9 mouse cellular contexts compared by ENCODE assay signal in genomic region chr7:102223883-102224738, GRCm38 (mm10). TPM values are rescaled to one million over a fixed set of nuclear protein-coding genes. Genes with fewer than 3 reads are reported as not detected.
A peak's percentile ranks its signal among the peaks of the same experiment; 100 is the strongest.
DNase-seq lines count a peak whose midpoint lies in the region; ATAC-seq lines count a peak whose summit lies in the region.
"Had no signal": no experiment of that assay in that cellular context is flagged by ENCODE, and none has a peak within 500 bp of the region (broad histone marks: within the 10 kb centered on the region; RNA-seq: fewer than 3 reads in every experiment).

No protein-coding gene starts in this region.

- H3K4me3 ChIP-seq in heart, embryonic 14.5 days (ENCODE audit: control insufficient read depth in 1 of 2, insufficient read depth in 1 of 2, low read depth in 1 of 2, low read length in 2 of 2), result no peak overlapping the region
- no peak overlapping the region for H3K4me3 ChIP-seq in liver, embryonic 12.5 days

- H3K27ac ChIP-seq in heart, embryonic 14.5 days (replicated peaks in 1 of 2; ENCODE audit: control insufficient read depth in 1 of 2, insufficient read depth in 1 of 2, low read depth in 2 of 2, low read length in 2 of 2), result no peak overlapping the region
- H3K27ac ChIP-seq in liver, embryonic 12.5 days, result no peak overlapping the region
- H3K27ac ChIP-seq: forebrain, embryonic 13.5 days had no signal

- peak overlapping the region; percentile 80; the same call in 1 of the 2 replicates for H3K4me2 ChIP-seq in heart, embryonic 14.5 days (ENCODE audit: low read length)
- H3K4me2 ChIP-seq in liver, embryonic 12.5 days, result 0 out of 2 replicates have a peak overlapping the region, but pooled peaks have one; percentile 93

- ATAC-seq in heart, embryonic 14.5 days (ENCODE audit: insufficient number of reproducible peaks, insufficient read depth, low FRiP score, low read depth), result no peak
- no peak for ATAC-seq in liver, embryonic 12.5 days

- 83% methylated on average over 5 of the region's 5 CpGs for WGBS in heart, embryonic 14.5 days
- 70% methylated on average over 5 of the region's 5 CpGs for WGBS in liver, embryonic 12.5 days (ENCODE audit: insufficient replicate concordance)

- no peaks in the 10 kb centered on the region for H3K27me3 ChIP-seq in heart, embryonic 14.5 days (ENCODE audit: control insufficient read depth, insufficient read depth, low read length)
- H3K27me3 ChIP-seq in liver, embryonic 12.5 days (replicated peaks), result no peaks in the 10 kb centered on the region
- H3K27me3 ChIP-seq: forebrain, embryonic 13.5 days had no signal

- no peaks in the 10 kb centered on the region for H3K9me3 ChIP-seq in heart, embryonic 14.5 days (ENCODE audit: control insufficient read depth, low read length)
- H3K9me3 ChIP-seq in liver, embryonic 12.5 days (replicated peaks), result no peaks in the 10 kb centered on the region
- H3K9me3 ChIP-seq: forebrain, embryonic 13.5 days had no signal

- peaks cover 20% of the 10 kb centered on the region for H3K36me3 ChIP-seq in heart, embryonic 14.5 days (ENCODE audit: control insufficient read depth, insufficient read depth, low read length)
- H3K36me3 ChIP-seq in liver, embryonic 12.5 days, result peaks cover 11% of the 10 kb centered on the region

- intact Hi-C loops in heart, postnatal 36 days (cut with DNase I), result loop anchor here (2.0 kb wide), 2 partner anchors 27 to 31 kb away; no protein-coding TSS in a partner anchor

- no peak overlapping the region for H3K9ac ChIP-seq in heart, embryonic 14.5 days (ENCODE audit: low read length)
- H3K9ac ChIP-seq in liver, embryonic 12.5 days, result no peak overlapping the region

- no peak for DNase-seq in heart, postnatal 36 days
- DNase-seq in right cerebral cortex, postnatal 10 days (ENCODE audit: low spot score in 2 of 2), result peak; percentile 38 to 48
- DNase-seq in right cerebral cortex, postnatal 14 days, result no peak
- DNase-seq in testis, postnatal 14 days (ENCODE audit: low spot score), result peak; percentile 65
- no peak for DNase-seq in left cerebral cortex, adult 8-10 months (ENCODE audit: low spot score in 2 of 2)
- DNase-seq in layer of hippocampus, adult 11-12 months (ENCODE audit: low spot score), result no peak

- peaks cover 5 to 6% of the 10 kb centered on the region in 2 experiments; a peak in 3 of 4 replicates for H3K4me1 ChIP-seq in heart, embryonic 14.5 days (ENCODE audit: control insufficient read depth in 2 of 2, insufficient read depth in 2 of 2, low read length in 2 of 2)
- peaks cover 28% of the 10 kb centered on the region for H3K4me1 ChIP-seq in liver, embryonic 12.5 days

RNA-seq across cellular contexts. Expression of gene Pgap2, which starts 14.1 kb away (rescaled TPM):
- polyA plus RNA-seq in heart, embryonic 14.5 days (2014; fragmentation: Nextera tagmentation; extraction: Ambion mirVana), result 63.5 and 70.1 TPM in 2 replicates
- 10 to 100 TPM; 67.3 to 73.6 TPM for total RNA-seq in heart, postnatal 36 days (2021)
- polyA plus RNA-seq in liver, embryonic 12.5 days (2016; fragmentation: Nextera tagmentation; extraction: Ambion mirVana), result 28.5 and 28.6 TPM in 2 replicates
- total RNA-seq in left cerebral cortex, adult 8-10 months (2022), result 10 to 100 TPM; 23.7 to 28.9 (median 25.5) TPM

RNA-seq across cellular contexts. Expression of gene Nup98, which starts 14.1 kb away (rescaled TPM):
- polyA plus RNA-seq in heart, embryonic 14.5 days (2014; fragmentation: Nextera tagmentation; extraction: Ambion mirVana), result 27.3 and 27.6 TPM in 2 replicates
- 10 to 100 TPM; 31.0 to 31.8 TPM for total RNA-seq in heart, postnatal 36 days (2021)
- polyA plus RNA-seq in liver, embryonic 12.5 days (2016; fragmentation: Nextera tagmentation; extraction: Ambion mirVana), result 30.4 and 31.0 TPM in 2 replicates
- total RNA-seq in left cerebral cortex, adult 8-10 months (2022), result 10 to 100 TPM; 40.7 to 43.0 (median 41.7) TPM

RNA-seq across cellular contexts. Expression of gene Rhog, which starts 31.7 kb away (rescaled TPM):
- polyA plus RNA-seq in heart, embryonic 14.5 days (2014; fragmentation: Nextera tagmentation; extraction: Ambion mirVana), result 43.8 and 46.2 TPM in 2 replicates
- total RNA-seq in heart, postnatal 36 days (2021), result 10 to 100 TPM; 24.7 to 35.3 TPM
- polyA plus RNA-seq in liver, embryonic 12.5 days (2016; fragmentation: Nextera tagmentation; extraction: Ambion mirVana), result 61.3 and 63.3 TPM in 2 replicates
- 10 to 100 TPM; 34.4 to 46.5 (median 39.2) TPM for total RNA-seq in left cerebral cortex, adult 8-10 months (2022)

RNA-seq across cellular contexts. Expression of gene Stim1, which starts 43.5 kb away (rescaled TPM):
- 13.1 and 15.0 TPM in 2 replicates for polyA plus RNA-seq in heart, embryonic 14.5 days (2014; fragmentation: Nextera tagmentation; extraction: Ambion mirVana)
- total RNA-seq in heart, postnatal 36 days (2021), result 10 to 100 TPM; 21.8 to 29.7 TPM
- polyA plus RNA-seq in liver, embryonic 12.5 days (2016; fragmentation: Nextera tagmentation; extraction: Ambion mirVana), result 19.5 and 19.9 TPM in 2 replicates
- total RNA-seq in left cerebral cortex, adult 8-10 months (2022), result 10 to 100 TPM; 87.0 to 97.5 (median 94.7) TPM

Comparison
In these comparisons a context has a peak if more than half of its experiments do, and no peak if none do; other contexts are left out.
1. DNase-seq: peak in right cerebral cortex, postnatal 10 days (2 of 2) and testis, postnatal 14 days (single experiment); none in heart, postnatal 36 days (0 of 2), right cerebral cortex, postnatal 14 days (single experiment), left cerebral cortex, adult 8-10 months (0 of 2) and layer of hippocampus, adult 11-12 months (single experiment).